Mouse (Mus musculus): ENCODE measurements around the gene Ccdc92. TPM values are rescaled to one million over a fixed set of nuclear protein-coding genes. Genes with fewer than 3 reads are reported as not detected.

Gene Ccdc92
- polyA plus RNA-seq, 2 experiments = 0.14 to 0.38 TPM

DNA sequence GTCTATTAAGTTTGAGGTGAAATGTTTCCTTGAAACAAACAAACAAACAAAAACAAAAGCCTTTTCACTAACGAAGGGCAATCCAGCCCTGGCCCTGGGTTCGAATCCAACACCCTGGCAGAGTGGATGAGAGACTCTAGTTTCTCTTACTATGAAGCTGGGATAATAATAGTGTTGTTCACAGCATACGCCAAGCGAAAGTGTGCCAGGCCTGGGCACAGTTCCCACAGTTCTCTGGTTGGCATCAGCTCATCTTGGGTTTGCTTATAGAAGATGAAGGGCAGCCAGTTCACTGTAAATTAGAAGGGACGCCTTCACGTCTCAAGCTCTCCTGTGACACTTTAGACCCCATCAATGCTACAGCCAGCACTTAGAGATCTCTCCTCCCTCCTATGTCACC lies 39.5 kb upstream of the Ccdc92 start:
- 68% methylated on average over 6 of the region's 6 CpGs for WGBS (ENCODE audit: insufficient replicate concordance)
- H3K4me2 ChIP-seq (ENCODE audit: low read depth) = no peak overlapping the region
- no peak overlapping the region for H3K4me3 ChIP-seq (ENCODE audit: insufficient read depth in 1 of 2, low read depth in 2 of 2, low read length in 2 of 2)
- no peak for DNase-seq (ENCODE audit: low read depth in 3 of 3, low spot score in 3 of 3)
- no peak for ATAC-seq (ENCODE audit: insufficient read depth)
- no peaks in the 10 kb centered on the region for H3K9me3 ChIP-seq (ENCODE audit: control insufficient read depth, low read length)
- H3K27me3 ChIP-seq (ENCODE audit: control insufficient read depth, insufficient read depth, low read length) = no peaks in the 10 kb centered on the region
- H3K36me3 ChIP-seq (replicated peaks; ENCODE audit: control insufficient read depth, insufficient read depth, low read depth) = no peaks in the 10 kb centered on the region
- H3K27ac ChIP-seq = no peak overlapping the region
- no peaks in the 10 kb centered on the region for H3K4me1 ChIP-seq (replicated peaks; ENCODE audit: control insufficient read depth in 2 of 2, insufficient read depth in 2 of 2, low read length in 1 of 2)
- no peak overlapping the region for H3K9ac ChIP-seq (replicated peaks)
- TF ChIP-seq CTCF (IDR thresholded peaks at IDR 0.05; ENCODE audit: low read depth) (no peak), EP300 (IDR thresholded peaks at IDR 0.05; ENCODE audit: low read depth) (no peak)

DNA sequence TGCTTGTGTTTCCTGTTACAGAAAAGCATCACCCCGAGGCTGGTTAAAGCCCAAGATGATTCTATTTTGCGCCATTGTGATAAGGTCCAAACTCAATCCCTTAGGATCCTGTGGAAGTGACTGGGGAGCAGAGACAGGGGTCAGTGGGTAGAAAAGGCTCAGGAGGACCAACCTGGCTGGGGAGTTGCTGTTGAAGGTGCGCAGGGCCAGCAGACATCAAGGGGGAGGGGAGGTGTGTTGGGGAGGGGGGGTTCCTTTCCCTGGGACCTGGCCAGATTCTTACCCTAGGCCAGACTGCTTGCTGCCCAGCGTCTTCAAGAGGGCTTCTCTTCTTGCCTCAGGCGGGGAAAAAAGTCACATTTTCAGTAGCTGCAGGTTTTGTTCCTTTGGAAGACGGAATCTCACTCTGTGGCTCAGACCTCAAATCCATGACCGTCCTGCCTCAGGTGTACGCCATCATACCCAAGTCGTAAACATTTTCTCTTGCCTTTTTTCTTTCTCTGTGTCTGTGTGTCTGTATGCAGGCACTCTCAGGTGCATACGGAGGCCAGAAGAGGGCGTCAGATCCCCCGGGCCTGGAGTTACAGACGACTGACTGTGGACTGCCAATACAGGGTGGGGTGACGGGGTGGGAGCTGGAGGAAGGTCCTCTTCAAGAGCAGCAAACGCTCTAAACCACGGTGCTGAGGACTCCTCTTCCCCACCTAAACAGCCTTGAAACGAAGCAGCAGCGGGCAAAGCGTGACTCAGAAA lies 38.7 kb upstream of the Ccdc92 start:
- ATAC-seq (ENCODE audit: insufficient read depth) (no peak), DNase-seq (ENCODE audit: low read depth in 3 of 3, low spot score in 3 of 3) (no peak)
- Histone ChIP-seq H3K9ac (replicated peaks) (no peak overlapping the region), H3K4me1 (replicated peaks; ENCODE audit: control insufficient read depth in 2 of 2, insufficient read depth in 2 of 2, low read length in 1 of 2) (no peaks in the 10 kb centered on the region), H3K9me3 (ENCODE audit: control insufficient read depth, low read length) (no peaks in the 10 kb centered on the region), H3K36me3 (replicated peaks; ENCODE audit: control insufficient read depth, insufficient read depth, low read depth) (no peaks in the 10 kb centered on the region), H3K4me3 (ENCODE audit: insufficient read depth in 1 of 2, low read depth in 2 of 2, low read length in 2 of 2) (no peak overlapping the region), H3K27ac (no peak overlapping the region), H3K27me3 (ENCODE audit: control insufficient read depth, insufficient read depth, low read length) (no peaks in the 10 kb centered on the region), H3K4me2 (ENCODE audit: low read depth) (no peak overlapping the region)
- TF ChIP-seq EP300 (IDR thresholded peaks at IDR 0.05; ENCODE audit: low read depth) (no peak), CTCF (IDR thresholded peaks at IDR 0.05; ENCODE audit: low read depth) (peak; percentile 20; the same call in 1 of the 2 replicates)
- 56% methylated on average over 19 of the region's 19 CpGs for whole genome bisulfite sequencing (ENCODE audit: insufficient replicate concordance)

DNA sequence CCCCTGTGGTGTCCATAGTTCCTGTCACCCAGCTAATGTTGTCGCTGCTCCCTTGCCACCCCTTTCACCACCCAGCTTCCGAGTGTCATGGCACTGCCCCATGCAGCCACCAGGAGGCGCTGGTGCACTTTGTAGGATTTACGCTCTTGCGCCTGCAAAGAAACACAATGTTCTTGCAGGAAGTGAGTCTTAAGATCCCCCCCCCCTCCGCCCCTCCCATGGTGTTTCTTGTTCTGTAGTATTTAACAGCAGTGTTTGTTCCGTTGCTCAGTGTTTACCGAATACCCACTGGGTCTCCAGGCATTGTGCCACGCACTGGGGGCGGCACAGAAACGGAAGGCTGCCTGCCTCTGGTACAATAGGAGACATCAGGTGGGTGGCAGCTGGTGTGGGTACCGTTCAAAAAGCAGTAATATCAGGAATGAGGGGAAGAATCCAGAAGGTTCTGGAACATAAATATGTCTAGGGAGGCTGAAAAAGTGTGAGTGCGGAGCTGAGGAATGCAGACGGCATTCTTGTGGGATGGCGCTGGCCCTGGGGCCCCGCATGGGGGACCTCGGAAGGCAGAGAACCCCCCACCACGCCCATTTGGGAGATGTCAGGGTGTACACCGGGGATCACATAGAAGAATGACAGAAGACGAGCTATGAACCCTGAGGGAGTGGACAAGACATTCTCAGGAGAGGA lies 37.9 kb upstream of the Ccdc92 start:
- no peaks in the 10 kb centered on the region for H3K9me3 ChIP-seq (ENCODE audit: control insufficient read depth, low read length)
- H3K27me3 ChIP-seq (ENCODE audit: control insufficient read depth, insufficient read depth, low read length) = no peaks in the 10 kb centered on the region
- peak overlapping the region; percentile 22 for H3K4me2 ChIP-seq (ENCODE audit: low read depth)
- peak; percentile 35 to 46 (median 40) for DNase-seq (ENCODE audit: low read depth in 3 of 3, low spot score in 3 of 3)
- H3K27ac ChIP-seq = no peak overlapping the region
- 28% methylated on average over 20 of the region's 20 CpGs for WGBS (ENCODE audit: insufficient replicate concordance)
- no peak overlapping the region for H3K4me3 ChIP-seq (ENCODE audit: insufficient read depth in 1 of 2, low read depth in 2 of 2, low read length in 2 of 2)
- no peak overlapping the region for H3K9ac ChIP-seq (replicated peaks)
- no peaks in the 10 kb centered on the region for H3K4me1 ChIP-seq (replicated peaks; ENCODE audit: control insufficient read depth in 2 of 2, insufficient read depth in 2 of 2, low read length in 1 of 2)
- no peak for ATAC-seq (ENCODE audit: insufficient read depth)
- H3K36me3 ChIP-seq (replicated peaks; ENCODE audit: control insufficient read depth, insufficient read depth, low read depth) = no peaks in the 10 kb centered on the region
- TF ChIP-seq CTCF (IDR thresholded peaks at IDR 0.05; ENCODE audit: low read depth) = peak; percentile 99
- no peak for TF ChIP-seq EP300 (IDR thresholded peaks at IDR 0.05; ENCODE audit: low read depth)

DNA sequence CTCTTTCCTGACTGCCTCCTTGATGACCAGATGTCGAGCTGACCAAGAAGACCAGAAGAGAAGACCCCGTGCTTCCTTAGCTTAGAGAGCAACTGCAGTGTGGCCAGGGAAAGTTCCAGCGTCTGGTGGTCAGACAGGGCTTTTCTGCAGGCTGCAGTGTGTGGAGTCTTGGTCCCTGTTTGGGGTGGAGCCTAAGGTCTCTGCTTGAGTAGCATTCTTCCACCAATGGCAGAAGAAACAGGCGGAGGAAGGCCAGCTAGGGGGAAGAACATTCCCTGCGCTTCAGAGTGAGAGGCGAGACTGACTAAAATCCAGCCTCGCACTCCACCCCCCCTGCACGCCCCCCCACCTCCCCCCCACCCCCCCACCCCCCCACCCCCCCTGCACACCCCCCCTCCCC lies 33.9 kb upstream of the Ccdc92 start:
- WGBS (ENCODE audit: insufficient replicate concordance) = 52% methylated on average over 7 of the region's 8 CpGs
- Histone ChIP-seq H3K27ac (no peak overlapping the region), H3K9ac (replicated peaks) (no peak overlapping the region), H3K4me2 (ENCODE audit: low read depth) (no peak overlapping the region), H3K4me1 (replicated peaks; ENCODE audit: control insufficient read depth in 2 of 2, insufficient read depth in 2 of 2, low read length in 1 of 2) (no peaks in the 10 kb centered on the region), H3K4me3 (ENCODE audit: insufficient read depth in 1 of 2, low read depth in 2 of 2, low read length in 2 of 2) (no peak overlapping the region), H3K27me3 (ENCODE audit: control insufficient read depth, insufficient read depth, low read length) (no peaks in the 10 kb centered on the region), H3K9me3 (ENCODE audit: control insufficient read depth, low read length) (no peaks in the 10 kb centered on the region), H3K36me3 (replicated peaks; ENCODE audit: control insufficient read depth, insufficient read depth, low read depth) (no peaks in the 10 kb centered on the region)
- no peak for TF ChIP-seq CTCF (IDR thresholded peaks at IDR 0.05; ENCODE audit: low read depth)
- TF ChIP-seq EP300 (IDR thresholded peaks at IDR 0.05; ENCODE audit: low read depth) = no peak
- DNase-seq (ENCODE audit: low read depth in 3 of 3, low spot score in 3 of 3) (no peak), ATAC-seq (ENCODE audit: insufficient read depth) (no peak)

DNA sequence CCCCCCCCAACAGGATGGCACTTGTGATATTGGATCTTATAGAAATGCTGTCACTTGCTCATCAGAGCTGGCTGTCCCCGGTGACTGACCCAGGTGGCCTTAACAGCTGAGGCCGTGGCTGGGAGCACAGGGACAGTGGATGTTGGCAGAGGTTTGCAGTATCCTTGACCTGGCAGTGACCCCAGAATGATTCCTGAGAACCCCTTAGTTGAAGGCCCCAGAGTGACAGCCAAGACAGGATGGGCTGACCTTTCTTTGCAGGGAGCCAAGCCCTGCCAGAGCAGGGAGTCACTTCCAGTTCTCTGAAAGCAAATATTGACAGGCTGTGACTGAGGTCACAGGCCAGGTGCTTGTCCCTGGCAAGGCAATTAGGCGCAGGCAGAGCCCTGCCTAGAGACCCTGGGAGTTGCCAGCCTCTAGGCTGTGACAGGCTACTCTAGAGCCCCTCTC lies 29.7 kb upstream of the Ccdc92 start:
- Histone ChIP-seq H3K27ac (no peak overlapping the region), H3K9ac (replicated peaks) (no peak overlapping the region), H3K4me1 (replicated peaks; ENCODE audit: control insufficient read depth in 2 of 2, insufficient read depth in 2 of 2, low read length in 1 of 2) (no peaks in the 10 kb centered on the region), H3K4me2 (ENCODE audit: low read depth) (no peak overlapping the region), H3K36me3 (replicated peaks; ENCODE audit: control insufficient read depth, insufficient read depth, low read depth) (no peaks in the 10 kb centered on the region), H3K9me3 (ENCODE audit: control insufficient read depth, low read length) (no peaks in the 10 kb centered on the region), H3K27me3 (ENCODE audit: control insufficient read depth, insufficient read depth, low read length) (no peaks in the 10 kb centered on the region), H3K4me3 (ENCODE audit: insufficient read depth in 1 of 2, low read depth in 2 of 2, low read length in 2 of 2) (no peak overlapping the region)
- TF ChIP-seq EP300 (IDR thresholded peaks at IDR 0.05; ENCODE audit: low read depth) = no peak
- DNase-seq (ENCODE audit: low read depth in 3 of 3, low spot score in 3 of 3) (peak in 1 of 3 experiments; percentile 5), ATAC-seq (ENCODE audit: insufficient read depth) (peak; percentile 50; the same call in 1 of the 2 replicates)
- WGBS (ENCODE audit: insufficient replicate concordance) = 65% methylated on average over 3 of the region's 3 CpGs
